Mouse (Mus musculus): Measurements from ENCODE around the gene Zc2hc1b.

GRCm38 (mm10) chr10:13109781-13110180 lies 68.0 kb downstream of the Zc2hc1b start:
- TF ChIP-seq CTCF (IDR thresholded peaks at IDR 0.05; ENCODE audit: insufficient read depth, low read depth, low read length) (no peak), POLR2A (IDR thresholded peaks at IDR 0.05; ENCODE audit: insufficient read depth, low read depth, low read length) (no peak)

Data from olfactory bulb, adult 2 months (tissue).